8 mouse cellular contexts compared by ENCODE assay signal in genomic region chr3:51484370-51484769, GRCm38 (mm10). TPM values are rescaled to one million over a fixed set of nuclear protein-coding genes. Genes with fewer than 3 reads are reported as not detected.
DNase-seq lines count a peak whose midpoint lies in the region; ATAC-seq and TF ChIP-seq lines count a peak whose summit lies in the region.

No protein-coding gene starts in this region.

- H3K27me3 ChIP-seq in embryonic facial prominence, embryonic 14.5 days (replicated peaks; ENCODE audit: control insufficient read depth, insufficient read depth, low read length), result no peaks in the 10 kb centered on the region
- no peaks in the 10 kb centered on the region for H3K27me3 ChIP-seq in limb, embryonic 10.5 days (ENCODE audit: low read depth, poor library complexity, severe bottlenecking)
- H3K27me3 ChIP-seq in neural tube, embryonic 14.5 days (ENCODE audit: control insufficient read depth, insufficient read depth, low read length), result no peaks in the 10 kb centered on the region

- peak overlapping the region; percentile 94 for H3K4me3 ChIP-seq in left cerebral cortex, adult 2 months
- peak overlapping the region; percentile 72 for H3K4me3 ChIP-seq in embryonic facial prominence, embryonic 14.5 days (ENCODE audit: low read depth, low read length)
- H3K4me3 ChIP-seq in limb, embryonic 10.5 days, result peak overlapping the region; percentile 86
- H3K4me3 ChIP-seq in neural tube, embryonic 14.5 days (ENCODE audit: low read depth, low read length), result peak overlapping the region; percentile 76

- DNase-seq in left cerebral cortex, adult 2 months (ENCODE audit: extremely low spot score in 1 of 2, low spot score in 2 of 2), result no peak
- no peak for DNase-seq in left cerebral cortex, postnatal 25 days (ENCODE audit: low spot score in 2 of 2)
- no peak for DNase-seq in embryonic facial prominence, embryonic 14.5 days (ENCODE audit: low spot score)
- no peak for DNase-seq in limb, embryonic 10.5 days (ENCODE audit: low spot score)
- DNase-seq in spleen, adult 12 weeks (ENCODE audit: low spot score), result no peak
- no peak for DNase-seq in urinary bladder, postnatal 10 days (ENCODE audit: low spot score)
- DNase-seq in gastrocnemius, postnatal 14 days, result no peak

- under 1% methylated on average over 31 of the region's 33 CpGs for whole genome bisulfite sequencing in embryonic facial prominence, embryonic 14.5 days
- under 1% methylated on average over 33 of the region's 33 CpGs for WGBS in limb, embryonic 10.5 days
- WGBS in neural tube, embryonic 14.5 days, result under 1% methylated on average over 33 of the region's 33 CpGs

- peak overlapping the region; percentile 76 for H3K4me2 ChIP-seq in embryonic facial prominence, embryonic 14.5 days (ENCODE audit: low read depth, low read length)
- H3K4me2 ChIP-seq in neural tube, embryonic 14.5 days (ENCODE audit: low read depth, low read length), result peak overlapping the region; percentile 64

- peaks cover 16% of the 10 kb centered on the region for H3K4me1 ChIP-seq in embryonic facial prominence, embryonic 14.5 days (ENCODE audit: control insufficient read depth, insufficient read depth, low read length)
- peaks cover 27% of the 10 kb centered on the region for H3K4me1 ChIP-seq in limb, embryonic 10.5 days
- peaks cover 18% of the 10 kb centered on the region; the same call in 1 of the 2 replicates for H3K4me1 ChIP-seq in neural tube, embryonic 14.5 days (ENCODE audit: control insufficient read depth, insufficient read depth, low read length)

- ATAC-seq in embryonic facial prominence, embryonic 14.5 days (ENCODE audit: low read depth), result peak; percentile 14
- ATAC-seq in neural tube, embryonic 14.5 days (ENCODE audit: low read depth), result peak; percentile 50; the same call in 1 of the 2 replicates

- H3K36me3 ChIP-seq in embryonic facial prominence, embryonic 14.5 days (ENCODE audit: control insufficient read depth, insufficient read depth, low read length), result 0 out of 2 replicates have a peak, but pooled peaks cover 3% of the 10 kb centered on the region
- peaks cover 8% of the 10 kb centered on the region for H3K36me3 ChIP-seq in limb, embryonic 10.5 days
- H3K36me3 ChIP-seq in neural tube, embryonic 14.5 days (ENCODE audit: control insufficient read depth, insufficient read depth, low read length), result no peaks in the 10 kb centered on the region

- no peaks in the 10 kb centered on the region for H3K9me3 ChIP-seq in embryonic facial prominence, embryonic 14.5 days (ENCODE audit: control insufficient read depth, low read length)
- H3K9me3 ChIP-seq in limb, embryonic 10.5 days (replicated peaks), result no peaks in the 10 kb centered on the region
- H3K9me3 ChIP-seq in neural tube, embryonic 14.5 days (ENCODE audit: control insufficient read depth, low read length), result no peaks in the 10 kb centered on the region

- no peak for TF ChIP-seq CTCF in left cerebral cortex, adult 2 months (IDR thresholded peaks at IDR 0.05)

- H3K27ac ChIP-seq in left cerebral cortex, adult 2 months, result peak overlapping the region; percentile 93
- peak overlapping the region; percentile 97 for H3K27ac ChIP-seq in embryonic facial prominence, embryonic 14.5 days (replicated peaks; ENCODE audit: low read depth, low read length)
- H3K27ac ChIP-seq in limb, embryonic 10.5 days, result peak overlapping the region; percentile 95
- peak overlapping the region; percentile 91 for H3K27ac ChIP-seq in neural tube, embryonic 14.5 days (ENCODE audit: low read depth, low read length)

- H3K9ac ChIP-seq in embryonic facial prominence, embryonic 14.5 days (ENCODE audit: low read depth, low read length), result peak overlapping the region; percentile 91
- peak overlapping the region; percentile 81 for H3K9ac ChIP-seq in neural tube, embryonic 14.5 days (replicated peaks; ENCODE audit: low read depth, low read length)

- intact Hi-C loops in left cerebral cortex, adult 2 months (cut with DNase I), result loop anchor here (10.0 kb wide), 1 partner anchor 170 kb away; no protein-coding TSS in a partner anchor
- intact Hi-C loops in left cerebral cortex, postnatal 25 days (cut with DNase I), result loop anchor here (2.0 to 5.0 kb wide), 3 partner anchors 76 to 1683 kb away; partner anchors contain the start of gene Setd7
- intact Hi-C loops in gastrocnemius, postnatal 14 days (cut with DNase I; ENCODE audit: low total_unique reads), result no loop called here

RNA-seq across cellular contexts. Expression of gene Rab33b, which starts 0.7 kb away (rescaled TPM):
- 10 to 100 TPM; 19.2 to 20.8 TPM for total RNA-seq in left cerebral cortex, adult 2 months (2021)
- total RNA-seq in left cerebral cortex, postnatal 25 days (2021), result 10 to 100 TPM; 20.4 to 22.5 TPM
- 25.8 and 29.0 TPM in 2 replicates for polyA plus RNA-seq in embryonic facial prominence, embryonic 14.5 days (2014; fragmentation: Nextera tagmentation; extraction: Ambion mirVana)
- 11.2 and 14.2 TPM in 2 replicates for polyA plus RNA-seq in limb, embryonic 10.5 days (2016; fragmentation: Nextera tagmentation; extraction: Ambion mirVana)
- 24.5 and 31.1 TPM in 2 replicates for polyA plus RNA-seq in neural tube, embryonic 14.5 days (2014; fragmentation: Nextera tagmentation; extraction: Ambion mirVana)
- total RNA-seq in gastrocnemius, postnatal 14 days (2021), result 1 to 10 TPM; 8.1 to 9.5 TPM
